Mouse (Mus musculus) stomach, embryonic 15.5 days (tissue): Measurements from ENCODE around the gene 1700029I15Rik. TPM values are rescaled to one million over a fixed set of nuclear protein-coding genes. Genes with fewer than 3 reads are reported as not detected.
A peak's percentile ranks its signal among the peaks of the same experiment; 100 is the strongest.
"Not testable (repeated sequence)": the region's sequence is repeated elsewhere in the genome, so short reads cannot be mapped to it uniquely, and the experiment has no call there.

Source experiments
- ATAC-seq: fragments of 200-750 bp; cut with Nextera tagmentation; 2 replicates; pipeline ENCODE4 v1.8.0; 2017; ENCODE audit warnings: low read depth, moderate number of reproducible peaks, moderate TSS enrichment; ENCODE audit not compliant: insufficient read depth, low FRiP score
- H3K27ac ChIP-seq: fragments of 300-500 bp; sonication (generic); 2 replicates; pipeline ENCODE4 v1.5.1; 2015; ENCODE audit warnings: mild to moderate bottlenecking, inconsistent platforms
- H3K27me3 ChIP-seq: fragments of 300-500 bp; sonication (generic); replicated peaks from 2 replicates; pipeline ENCODE4 v1.6.1; 2015; ENCODE audit warnings: inconsistent platforms
- H3K36me3 ChIP-seq: fragments of 300-500 bp; sonication (generic); 2 replicates; pipeline ENCODE4 v1.6.1; 2015; ENCODE audit warnings: inconsistent platforms
- H3K4me1 ChIP-seq: fragments of 300-500 bp; sonication (generic); 2 replicates; pipeline ENCODE4 v1.6.1; 2015; ENCODE audit warnings: inconsistent platforms
- H3K4me2 ChIP-seq: fragments of 300-500 bp; sonication (generic); 2 replicates; pipeline ENCODE4 v1.6.1; 2015; ENCODE audit warnings: mild to moderate bottlenecking, inconsistent platforms
- H3K4me3 ChIP-seq: fragments of 300-500 bp; sonication (generic); replicated peaks from 2 replicates; pipeline ENCODE4 v1.5.1; 2015; ENCODE audit warnings: inconsistent platforms
- H3K9ac ChIP-seq: fragments of 300-500 bp; sonication (generic); 2 replicates; pipeline ENCODE4 v1.6.1; 2015; ENCODE audit warnings: inconsistent platforms
- H3K9me3 ChIP-seq: fragments of 300-500 bp; sonication (generic); 2 replicates; pipeline ENCODE4 v1.6.1; 2016; ENCODE audit warnings: inconsistent platforms
- WGBS: fragments of 180-500 bp; shearing (Covaris S2); methylation state at CpG from one replicate; pipeline ENCODE4 v1.1.7; 2015; 5-methylcytosine and 5-hydroxymethylcytosine counted together
- polyA plus RNA-seq: library from polyadenylated mRNA; unstranded; fragments of >200 nt; fragmentation: Nextera tagmentation; extraction: Ambion mirVana; gene quantifications from 2 replicates; pipeline ENCODE4 v1.2.1, GENCODE M21; 2015

Gene 1700029I15Rik
- polyA plus RNA-seq, 1 experiment from 2014 or later = 4.0 TPM

DNA sequence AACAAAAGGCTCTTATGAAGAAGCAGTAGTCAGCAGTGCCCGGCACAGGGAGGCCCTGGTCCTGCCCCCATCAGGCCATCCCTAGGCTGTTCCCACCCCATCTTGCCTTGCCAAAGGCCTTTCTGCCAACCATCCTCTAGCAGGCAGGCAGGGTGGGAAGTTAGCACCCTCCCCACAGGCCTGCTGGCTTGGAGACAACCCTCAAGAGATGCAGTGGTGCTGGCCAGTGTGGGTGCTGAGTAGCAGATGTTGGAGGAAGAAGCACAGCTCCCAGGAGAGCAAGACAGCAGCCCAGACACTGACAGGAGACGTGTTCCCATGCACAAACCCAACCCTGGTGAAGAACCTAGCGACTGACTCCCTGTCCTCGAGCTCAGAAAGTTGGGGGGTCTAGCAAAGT, 5.3 kb downstream of the 1700029I15Rik start:
- Histone ChIP-seq H3K4me1 (peaks cover 45% of the 10 kb centered on the region), H3K27me3 (no peaks in the 10 kb centered on the region), H3K36me3 (peaks cover 14% of the 10 kb centered on the region; the same call in 1 of the 2 replicates), H3K4me3 (no peak overlapping the region), H3K4me2 (peak overlapping the region; percentile 65; the same call in 1 of the 2 replicates), H3K27ac (no peak overlapping the region), H3K9ac (no peak overlapping the region), H3K9me3 (no peaks in the 10 kb centered on the region)
- ATAC-seq = no peak
- 84% methylated on average over 4 of the region's 4 CpGs for WGBS

DNA sequence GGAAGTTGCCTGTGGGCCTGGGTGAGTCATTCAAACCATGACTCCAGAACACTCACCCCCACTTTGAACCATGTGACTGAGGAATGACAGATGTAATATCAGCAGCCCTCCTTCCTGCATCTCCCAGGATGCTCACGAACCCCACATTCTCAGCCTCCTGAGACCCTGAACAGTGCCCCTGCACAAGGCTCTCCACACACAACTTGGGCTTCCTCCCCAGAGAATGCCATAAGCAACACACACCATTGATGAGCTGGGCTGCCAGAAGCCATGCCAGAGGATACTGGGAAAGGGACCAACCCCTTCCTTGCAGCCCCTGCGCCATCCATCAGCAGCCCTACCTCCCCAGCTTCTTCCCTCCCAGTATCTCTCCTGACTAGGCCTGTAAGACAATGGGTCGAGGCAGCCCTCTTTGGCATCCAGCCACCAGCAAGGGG, 5.8 kb downstream of the 1700029I15Rik start:
- WGBS = 44% methylated on average over 3 of the region's 3 CpGs
- Histone ChIP-seq H3K27ac (no peak overlapping the region), H3K9me3 (no peaks in the 10 kb centered on the region), H3K4me1 (peaks cover 50% of the 10 kb centered on the region), H3K4me2 (peak overlapping the region; percentile 65), H3K27me3 (no peaks in the 10 kb centered on the region), H3K4me3 (peak overlapping the region; percentile 65), H3K9ac (no peak overlapping the region; the same call in 1 of the 2 replicates), H3K36me3 (peaks cover 14% of the 10 kb centered on the region; the same call in 1 of the 2 replicates)
- ATAC-seq = no peak

DNA sequence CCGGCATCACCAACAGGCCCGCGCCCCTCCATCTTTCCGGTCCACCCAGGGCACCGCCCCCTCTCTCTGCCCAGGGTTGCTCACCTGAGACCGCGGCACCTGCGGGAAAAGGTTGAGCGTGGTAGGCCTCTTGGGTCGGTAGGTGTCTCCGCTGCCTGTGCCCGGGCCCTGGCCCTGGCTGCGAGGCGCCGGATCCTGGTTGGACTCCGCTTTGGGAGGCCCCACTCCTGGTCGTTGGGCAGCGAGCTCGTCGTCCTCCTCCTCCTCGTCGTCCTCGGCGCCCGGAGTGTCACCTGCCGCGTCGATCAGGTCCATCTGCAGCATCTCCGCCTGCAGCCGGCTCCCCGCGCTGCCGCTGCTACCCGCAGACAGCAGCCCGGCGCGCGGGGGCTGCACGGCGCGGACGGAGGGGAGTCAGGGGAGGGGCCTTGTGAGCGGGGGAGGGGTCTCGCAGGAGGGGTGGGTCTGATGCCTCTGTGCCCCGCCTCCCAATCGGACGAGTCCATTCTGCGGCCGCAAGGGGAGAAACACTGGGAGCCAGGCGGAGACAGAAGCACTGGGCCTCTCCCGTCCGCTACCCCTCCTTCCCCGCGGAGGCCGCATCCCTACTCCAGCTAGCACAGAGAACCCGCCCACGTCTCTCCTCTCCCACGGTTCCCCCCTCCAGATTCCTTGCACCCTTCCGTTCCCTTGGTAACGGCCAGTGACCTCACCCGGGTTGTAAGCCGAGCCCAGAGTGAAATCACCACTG, 6.7 kb downstream of the 1700029I15Rik start:
- peak; percentile 89 for ATAC-seq
- Histone ChIP-seq H3K4me3 (peak overlapping the region; percentile 65), H3K27ac (peak overlapping the region; percentile 76; the same call in 1 of the 2 replicates), H3K4me1 (peaks cover 50% of the 10 kb centered on the region), H3K9me3 (no peaks in the 10 kb centered on the region), H3K9ac (peak overlapping the region; percentile 26), H3K4me2 (peak overlapping the region; percentile 65), H3K36me3 (peaks cover 10% of the 10 kb centered on the region; the same call in 1 of the 2 replicates), H3K27me3 (no peaks in the 10 kb centered on the region)
- WGBS = under 1% methylated on average over 55 of the region's 62 CpGs

DNA sequence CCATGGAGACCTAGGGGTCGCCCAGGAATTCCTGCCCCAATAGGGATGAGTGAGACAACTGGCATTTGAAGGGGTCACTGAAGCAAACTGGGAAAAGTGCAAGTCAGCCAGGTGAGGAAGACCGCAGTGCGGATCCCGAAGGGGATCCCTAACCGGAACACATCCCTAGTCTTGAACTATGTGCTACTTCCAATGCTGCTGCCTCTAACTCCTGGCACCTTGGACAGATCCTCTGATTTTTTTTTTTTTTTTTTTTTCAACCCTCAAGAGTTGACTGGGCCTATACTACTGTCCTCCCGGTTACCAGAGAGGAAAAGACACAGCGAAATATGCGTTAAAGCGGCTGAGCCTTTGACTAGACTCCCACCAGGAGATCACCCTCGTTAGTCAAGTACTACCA, 7.3 kb downstream of the 1700029I15Rik start:
- no peak for ATAC-seq
- peak overlapping the region; percentile 65 for H3K4me2 ChIP-seq
- no peaks in the 10 kb centered on the region for H3K27me3 ChIP-seq
- no peaks in the 10 kb centered on the region for H3K9me3 ChIP-seq
- no peak overlapping the region for H3K9ac ChIP-seq
- H3K4me1 ChIP-seq = peaks cover 50% of the 10 kb centered on the region
- WGBS = 7% methylated on average over 10 of the region's 10 CpGs
- peak overlapping the region; percentile 65 for H3K4me3 ChIP-seq
- peaks cover 9% of the 10 kb centered on the region; the same call in 1 of the 2 replicates for H3K36me3 ChIP-seq
- peak overlapping the region; percentile 76; the same call in 1 of the 2 replicates for H3K27ac ChIP-seq

DNA sequence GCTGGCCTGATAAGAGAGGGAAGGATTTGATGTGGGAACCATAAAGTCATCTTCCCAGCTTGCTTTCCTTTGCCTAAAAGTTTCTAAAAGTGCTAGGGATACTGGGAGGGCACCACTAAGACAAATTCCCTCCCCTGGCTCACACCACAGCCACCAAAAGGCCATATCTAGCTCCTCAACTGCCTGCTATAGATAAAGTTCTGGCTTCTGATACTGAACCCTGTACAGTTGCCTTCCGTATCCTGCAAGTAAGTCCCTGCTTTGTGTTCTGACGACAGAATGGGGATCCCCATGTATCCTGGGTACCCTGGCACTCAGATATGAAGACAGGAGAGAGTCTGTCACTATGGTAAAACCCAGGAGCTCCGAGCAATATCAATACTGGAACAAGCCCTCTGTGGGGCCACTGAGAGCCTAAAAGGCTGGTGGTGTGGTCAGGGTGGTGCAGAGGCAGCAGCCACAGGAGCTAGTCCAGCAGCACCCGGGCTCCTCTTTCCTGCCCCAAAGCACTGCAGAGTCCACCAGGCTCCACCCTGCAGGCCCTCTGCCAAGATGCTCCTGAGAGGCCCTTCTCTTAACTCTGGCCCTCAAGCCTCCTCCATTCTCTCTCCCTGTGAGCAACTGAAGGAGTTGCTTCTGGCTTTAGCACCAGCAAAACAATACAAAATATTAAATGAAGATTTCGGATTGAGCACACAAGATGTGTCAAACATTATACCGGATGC, 8.0 kb downstream of the 1700029I15Rik start:
- no peaks in the 10 kb centered on the region for H3K9me3 ChIP-seq
- no peak for ATAC-seq
- peaks cover 50% of the 10 kb centered on the region for H3K4me1 ChIP-seq
- no peaks in the 10 kb centered on the region for H3K27me3 ChIP-seq
- 0 out of 2 replicates have a peak overlapping the region, but pooled peaks have one; percentile 65 for H3K4me3 ChIP-seq
- H3K36me3 ChIP-seq = peaks cover 5% of the 10 kb centered on the region; the same call in 1 of the 2 replicates
- H3K9ac ChIP-seq = no peak overlapping the region
- H3K4me2 ChIP-seq = no peak overlapping the region
- H3K27ac ChIP-seq = peak overlapping the region; percentile 76; the same call in 1 of the 2 replicates
- 67% methylated on average over 6 of the region's 6 CpGs for WGBS

DNA sequence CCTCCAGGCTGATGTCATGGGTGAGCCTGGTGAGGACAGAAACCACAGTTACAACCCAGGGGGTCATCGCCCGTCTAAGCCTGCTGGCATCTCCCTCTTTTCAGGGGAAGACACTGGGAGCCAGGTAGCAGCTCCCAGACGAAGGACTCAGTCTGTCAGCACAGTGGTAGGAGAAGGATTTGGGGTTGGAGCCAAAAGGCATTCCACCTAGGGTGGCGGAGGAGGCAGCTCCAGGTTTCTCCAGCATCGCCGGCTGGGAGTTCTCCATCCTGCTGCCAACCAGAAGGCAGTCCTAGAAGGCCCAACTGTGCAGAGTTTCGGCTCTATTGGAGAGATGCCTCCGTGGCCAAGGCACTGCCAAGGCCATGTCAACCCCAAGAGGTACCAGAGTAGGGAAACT, 8.8 kb downstream of the 1700029I15Rik start:
- Histone ChIP-seq H3K9me3 (no peaks in the 10 kb centered on the region), H3K36me3 (peaks cover 4% of the 10 kb centered on the region; the same call in 1 of the 2 replicates), H3K9ac (no peak overlapping the region), H3K4me2 (peak overlapping the region; percentile 57; the same call in 1 of the 2 replicates), H3K27ac (no peak overlapping the region), H3K27me3 (no peaks in the 10 kb centered on the region), H3K4me3 (no peak overlapping the region), H3K4me1 (peaks cover 50% of the 10 kb centered on the region)
- no peak for ATAC-seq
- 86% methylated on average over 8 of the region's 8 CpGs for WGBS

DNA sequence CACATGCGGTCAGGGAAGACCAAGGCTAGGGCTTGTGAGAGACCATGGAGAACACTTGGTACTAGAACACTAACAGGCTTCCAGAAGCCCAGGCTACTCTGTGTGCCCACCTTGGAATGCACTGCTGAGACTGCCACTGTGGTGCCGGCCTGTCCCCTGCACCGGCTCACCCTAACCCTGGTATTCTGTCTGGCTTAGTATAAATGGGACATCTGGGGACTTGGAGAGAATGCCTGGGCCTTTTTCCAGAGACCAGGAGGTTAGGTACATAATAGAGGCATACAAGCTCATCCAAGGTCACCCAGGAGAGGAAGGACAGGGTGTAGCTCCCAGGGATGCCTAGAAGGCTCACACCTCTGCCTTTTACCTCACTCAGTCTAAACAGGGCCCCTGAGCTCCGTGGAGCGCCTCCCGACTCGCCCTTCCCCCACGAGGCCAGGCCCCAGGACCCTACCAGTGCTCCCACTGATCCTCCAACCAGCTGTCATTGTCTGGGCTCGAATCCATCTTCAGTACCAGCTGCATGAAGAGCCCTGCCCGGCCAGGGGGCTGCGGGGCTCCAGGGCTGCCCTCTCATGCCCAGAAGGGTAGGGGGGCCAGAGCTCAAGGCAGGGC, 9.5 kb downstream of the 1700029I15Rik start:
- Histone ChIP-seq H3K4me3 (peak overlapping the region; percentile 41), H3K36me3 (no peaks in the 10 kb centered on the region), H3K9ac (peak overlapping the region; percentile 6; the same call in 1 of the 2 replicates), H3K9me3 (no peaks in the 10 kb centered on the region), H3K27me3 (no peaks in the 10 kb centered on the region), H3K4me1 (peaks cover 50% of the 10 kb centered on the region), H3K4me2 (peak overlapping the region; percentile 57), H3K27ac (peak overlapping the region; percentile 59; the same call in 1 of the 2 replicates)
- 24% methylated on average over 11 of the region's 11 CpGs for WGBS
- no peak for ATAC-seq

DNA sequence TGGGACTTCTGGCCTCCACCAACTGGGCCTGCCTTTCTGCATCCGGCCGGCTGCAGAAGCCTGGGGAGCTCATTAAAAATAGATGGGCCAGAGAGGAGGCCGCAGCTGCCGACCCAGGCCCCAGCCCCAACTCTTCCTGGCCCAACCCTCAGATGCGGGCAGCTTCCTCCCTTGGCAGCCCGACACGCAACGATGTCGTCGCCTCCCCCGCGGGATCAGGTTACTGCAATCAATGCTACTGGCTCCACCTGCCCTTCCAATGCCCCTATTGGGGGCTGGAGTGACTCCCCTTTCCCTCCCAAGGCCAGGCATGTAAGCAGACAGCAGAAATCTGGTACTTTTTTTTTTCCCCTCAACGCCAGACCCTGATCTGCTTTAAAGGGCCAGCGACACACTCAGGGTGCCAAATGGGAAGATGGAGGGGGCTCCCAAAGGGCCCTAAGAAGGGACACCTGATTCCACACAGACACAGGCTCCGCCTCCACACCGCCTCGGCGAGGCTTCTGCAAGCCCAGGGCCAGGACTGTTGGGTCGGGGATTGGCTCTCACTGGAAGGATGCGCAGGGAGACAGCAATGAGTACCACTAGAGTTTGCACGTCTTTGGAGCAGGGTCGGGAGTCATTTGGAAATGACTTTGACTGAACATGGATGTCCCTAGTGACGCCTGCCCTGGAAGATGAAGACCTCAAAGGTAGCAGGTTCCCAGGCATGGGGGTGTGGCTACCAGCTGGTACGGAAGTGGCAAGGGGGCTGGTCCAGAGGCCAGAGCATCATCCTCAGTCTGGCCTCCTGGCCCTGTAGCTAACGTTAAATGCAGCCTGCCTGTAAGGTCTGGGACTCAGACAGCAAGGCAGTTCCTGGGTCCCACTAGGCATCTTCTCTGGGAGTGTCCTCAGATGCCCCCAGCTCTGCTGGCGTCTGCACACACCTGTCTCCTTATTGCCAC, 10.3 kb downstream of the 1700029I15Rik start:
- 4% methylated on average over 26 of the region's 26 CpGs for WGBS
- H3K9me3 ChIP-seq = no peaks in the 10 kb centered on the region
- peak overlapping the region; percentile 59; the same call in 1 of the 2 replicates for H3K27ac ChIP-seq
- H3K27me3 ChIP-seq = no peaks in the 10 kb centered on the region
- peak overlapping the region; percentile 41 for H3K4me3 ChIP-seq
- H3K9ac ChIP-seq = peak overlapping the region; percentile 6; the same call in 1 of the 2 replicates
- H3K36me3 ChIP-seq = no peaks in the 10 kb centered on the region
- H3K4me1 ChIP-seq = peaks cover 48% of the 10 kb centered on the region
- ATAC-seq = no peak
- peak overlapping the region; percentile 57 for H3K4me2 ChIP-seq

DNA sequence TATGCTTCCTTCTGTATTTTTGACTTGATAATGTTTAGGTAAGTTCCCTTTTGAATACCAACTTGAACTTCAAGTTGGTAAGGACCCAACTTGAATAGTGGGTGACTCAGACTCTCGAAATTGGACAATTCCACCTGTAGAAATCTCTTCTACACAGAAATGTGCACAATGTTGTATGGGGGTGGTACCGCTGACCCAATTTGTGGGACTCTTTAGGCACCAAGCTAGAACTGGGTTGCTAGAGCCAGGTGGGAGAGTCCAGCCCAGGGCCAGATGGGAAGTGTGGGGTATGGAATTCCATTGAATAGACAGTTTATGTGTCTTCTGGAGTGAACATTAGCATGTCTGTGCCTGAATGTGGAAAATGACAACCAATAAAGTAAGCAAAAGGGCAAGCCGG, 13.2 kb downstream of the 1700029I15Rik start:
- H3K36me3 ChIP-seq = no peaks in the 10 kb centered on the region
- no peak overlapping the region for H3K4me3 ChIP-seq
- no peak overlapping the region for H3K9ac ChIP-seq
- no peak overlapping the region for H3K27ac ChIP-seq
- peaks cover 5% of the 10 kb centered on the region; the same call in 1 of the 2 replicates for H3K27me3 ChIP-seq
- H3K9me3 ChIP-seq = no peaks in the 10 kb centered on the region
- no peak overlapping the region for H3K4me2 ChIP-seq
- H3K4me1 ChIP-seq = peaks cover 25% of the 10 kb centered on the region
- WGBS = 75% methylated on average over 3 of the region's 3 CpGs
- ATAC-seq = no peak

DNA sequence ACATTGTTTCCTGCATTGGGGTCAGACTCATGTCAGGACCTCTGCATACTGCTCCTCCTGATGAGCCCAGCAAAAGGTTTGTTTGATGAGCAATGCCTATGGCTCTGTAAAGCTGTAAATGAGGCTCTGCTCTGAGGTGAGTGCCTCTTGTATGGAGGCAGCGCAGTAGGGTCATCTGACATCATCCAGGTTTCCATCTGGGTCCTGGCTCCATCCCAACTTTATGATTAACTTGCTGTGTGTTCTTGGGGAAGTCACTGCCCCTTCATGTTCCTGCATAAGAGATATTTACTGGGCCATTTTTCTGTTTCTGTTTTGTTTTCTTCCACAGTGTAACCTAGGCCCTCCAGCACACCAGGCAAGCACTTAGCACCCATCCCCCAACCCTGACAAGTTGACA, 15.1 kb downstream of the 1700029I15Rik start:
- Histone ChIP-seq H3K27ac (no peak overlapping the region), H3K9ac (no peak overlapping the region), H3K27me3 (peaks cover 8% of the 10 kb centered on the region; the same call in 1 of the 2 replicates), H3K36me3 (no peaks in the 10 kb centered on the region), H3K9me3 (no peaks in the 10 kb centered on the region), H3K4me2 (no peak overlapping the region), H3K4me1 (peaks cover 10% of the 10 kb centered on the region), H3K4me3 (no peak overlapping the region)
- WGBS = 65% methylated on average over 1 of the region's 1 CpGs
- ATAC-seq = no peak

DNA sequence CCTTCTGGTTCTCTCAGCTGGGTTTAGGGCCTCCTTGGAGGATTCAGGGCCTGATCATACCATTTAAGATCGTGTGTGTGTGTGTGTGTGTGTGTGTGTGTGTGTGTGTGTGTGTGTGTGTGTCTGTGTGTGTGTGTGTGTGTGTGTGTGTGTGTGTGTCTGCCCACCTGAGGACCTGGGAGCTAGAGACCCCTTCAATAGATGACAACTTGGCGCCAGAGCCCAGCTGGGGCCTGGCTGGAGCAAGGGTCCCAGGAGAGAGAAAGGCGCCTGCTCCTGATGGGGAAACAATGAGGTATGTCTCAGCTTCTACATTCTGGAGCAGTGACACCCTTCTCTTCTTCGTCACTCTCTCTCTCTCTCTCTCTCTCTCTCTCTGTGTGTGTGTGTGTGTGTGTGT, 17.5 kb downstream of the 1700029I15Rik start:
- not testable (repeated sequence) for H3K4me1 ChIP-seq, H3K36me3 ChIP-seq

More for the DNA sequence above, 17.5 kb downstream of the 1700029I15Rik start:
- not testable (repeated sequence) for ATAC-seq, H3K9me3 ChIP-seq, H3K9ac ChIP-seq, H3K4me2 ChIP-seq, H3K4me3 ChIP-seq, H3K27ac ChIP-seq, H3K27me3 ChIP-seq
- WGBS = 82% methylated on average over 4 of the region's 4 CpGs
